ENCODE assay signal across 9 mouse cellular contexts in the genomic region with DNA sequence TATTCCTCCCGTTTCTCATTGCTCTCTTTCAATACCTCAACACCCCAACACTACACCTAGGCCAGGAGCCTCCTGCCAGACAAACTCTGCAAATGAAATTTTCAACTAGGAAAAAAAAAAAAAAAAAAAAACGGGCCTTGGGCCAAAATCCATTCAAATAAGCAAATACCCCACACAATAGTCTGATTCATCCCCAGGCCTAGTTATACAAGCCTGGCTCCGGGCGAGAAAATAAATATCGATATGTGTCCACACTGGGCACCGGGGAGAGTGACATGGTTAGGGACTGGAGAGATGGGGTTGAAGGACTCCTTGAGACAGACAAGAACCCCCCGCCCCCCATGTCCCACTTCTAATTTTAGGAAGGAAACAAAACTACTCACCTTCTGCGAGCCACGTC. TPM values are rescaled to one million over a fixed set of nuclear protein-coding genes. Genes with fewer than 3 reads are reported as not detected.
DNase-seq lines count a peak whose midpoint lies in the region; ATAC-seq and TF ChIP-seq lines count a peak whose summit lies in the region.
"Had no signal": no experiment of that assay in that cellular context is flagged by ENCODE, and none has a peak within 500 bp of the region (broad histone marks: within the 10 kb centered on the region; RNA-seq: fewer than 3 reads in every experiment).

No protein-coding gene starts in this region.

- peaks cover 64% of the 10 kb centered on the region for H3K27me3 ChIP-seq in embryonic facial prominence, embryonic 12.5 days
- peaks cover 67% of the 10 kb centered on the region for H3K27me3 ChIP-seq in intestine, embryonic 14.5 days (replicated peaks; ENCODE audit: control insufficient read depth, insufficient read depth, low read length)
- peaks cover 88% of the 10 kb centered on the region for H3K27me3 ChIP-seq in neural tube, embryonic 13.5 days

- no peaks in the 10 kb centered on the region for H3K36me3 ChIP-seq in embryonic facial prominence, embryonic 12.5 days
- no peaks in the 10 kb centered on the region for H3K36me3 ChIP-seq in intestine, embryonic 14.5 days (ENCODE audit: control insufficient read depth, insufficient read depth, low read length)
- no peaks in the 10 kb centered on the region for H3K36me3 ChIP-seq in neural tube, embryonic 13.5 days

- H3K4me2 ChIP-seq in embryonic facial prominence, embryonic 12.5 days (replicated peaks): peak overlapping the region; percentile 94
- peak overlapping the region; percentile 97 for H3K4me2 ChIP-seq in intestine, embryonic 14.5 days (ENCODE audit: low read length)
- peak overlapping the region; percentile 94 for H3K4me2 ChIP-seq in neural tube, embryonic 13.5 days

- no peaks in the 10 kb centered on the region for H3K9me3 ChIP-seq in embryonic facial prominence, embryonic 12.5 days
- H3K9me3 ChIP-seq in intestine, embryonic 14.5 days (ENCODE audit: control insufficient read depth, low read length): no peaks in the 10 kb centered on the region
- no peaks in the 10 kb centered on the region for H3K9me3 ChIP-seq in neural tube, embryonic 13.5 days
- H3K9me3 ChIP-seq: megakaryocyte, embryonic 14.5 days had no signal

- no peak for DNase-seq in left cerebral cortex, adult 2 months (ENCODE audit: extremely low spot score in 1 of 2, low spot score in 2 of 2)
- no peak for DNase-seq in left cerebral cortex, adult 9 months (ENCODE audit: low spot score in 2 of 2)
- DNase-seq in intestine, embryonic 14.5 days (ENCODE audit: low spot score): no peak
- no peak for DNase-seq in thymus, postnatal 0 days (ENCODE audit: low spot score)

- intact Hi-C loops in left cerebral cortex, adult 2 months (cut with DNase I): no loop called here

- H3K27ac ChIP-seq in left cerebral cortex, adult 2 months: peak overlapping the region; percentile 55; the same call in 1 of the 2 replicates
- H3K27ac ChIP-seq in embryonic facial prominence, embryonic 12.5 days: no peak overlapping the region
- no peak overlapping the region for H3K27ac ChIP-seq in intestine, embryonic 14.5 days (ENCODE audit: low read depth)
- H3K27ac ChIP-seq in neural tube, embryonic 13.5 days (replicated peaks): no peak overlapping the region

- TF ChIP-seq CTCF in left cerebral cortex, adult 2 months (IDR thresholded peaks at IDR 0.05): no peak

- H3K4me3 ChIP-seq in left cerebral cortex, adult 2 months: peak overlapping the region; percentile 60
- peak overlapping the region; percentile 55 for H3K4me3 ChIP-seq in embryonic facial prominence, embryonic 12.5 days
- H3K4me3 ChIP-seq in intestine, embryonic 14.5 days (ENCODE audit: low read depth, low read length): peak overlapping the region; percentile 49; the same call in 1 of the 2 replicates
- H3K4me3 ChIP-seq in neural tube, embryonic 13.5 days: peak overlapping the region; percentile 49

- no peak overlapping the region for H3K9ac ChIP-seq in embryonic facial prominence, embryonic 12.5 days
- H3K9ac ChIP-seq in intestine, embryonic 14.5 days (ENCODE audit: low read length): peak overlapping the region; percentile 55; the same call in 1 of the 2 replicates
- H3K9ac ChIP-seq in neural tube, embryonic 13.5 days: peak overlapping the region; percentile 68; the same call in 1 of the 2 replicates

- H3K4me1 ChIP-seq in embryonic facial prominence, embryonic 12.5 days: peaks cover 9% of the 10 kb centered on the region; the same call in 1 of the 2 replicates
- H3K4me1 ChIP-seq in intestine, embryonic 14.5 days (replicated peaks; ENCODE audit: control insufficient read depth, insufficient read depth, low read length): peaks cover 17% of the 10 kb centered on the region
- H3K4me1 ChIP-seq in neural tube, embryonic 13.5 days (replicated peaks): peaks cover 24% of the 10 kb centered on the region

- no peak for ATAC-seq in embryonic facial prominence, embryonic 12.5 days (ENCODE audit: insufficient number of reproducible peaks, insufficient read depth, low FRiP score, low TSS enrichment)
- no peak for ATAC-seq in intestine, embryonic 14.5 days (replicated peaks; ENCODE audit: low FRiP score, low TSS enrichment, low read depth)
- ATAC-seq in neural tube, embryonic 13.5 days (ENCODE audit: low read depth): no peak
- no peak for ATAC-seq in activated CD4-positive, CD25-positive, alpha-beta regulatory T cell, adult 4 months
- no peak for ATAC-seq in erythroblast, adult 5-6 weeks (replicated peaks; ENCODE audit: low FRiP score, poor library complexity, severe bottlenecking)

- 22% methylated on average over 9 of the region's 9 CpGs for WGBS in embryonic facial prominence, embryonic 12.5 days
- WGBS in intestine, embryonic 14.5 days: 22% methylated on average over 9 of the region's 9 CpGs
- WGBS in neural tube, embryonic 13.5 days: 16% methylated on average over 9 of the region's 9 CpGs

RNA-seq across cellular contexts. Expression of a gene that starts 1.6 kb away (rescaled TPM):
- total RNA-seq in left cerebral cortex, adult 2 months (2021): 10 to 100 TPM; 14.1 to 18.6 TPM
- 17.0 and 25.2 TPM in 2 replicates for polyA plus RNA-seq in embryonic facial prominence, embryonic 12.5 days (2016; fragmentation: Nextera tagmentation; extraction: Ambion mirVana)
- polyA plus RNA-seq in intestine, embryonic 14.5 days (2014; fragmentation: Nextera tagmentation; extraction: Ambion mirVana): 5.5 and 6.2 TPM in 2 replicates
- 14.5 and 16.0 TPM in 2 replicates for polyA plus RNA-seq in neural tube, embryonic 13.5 days (2015; fragmentation: Nextera tagmentation; extraction: Ambion mirVana)
- polyA plus RNA-seq in thymus, postnatal 0 days (2015; fragmentation: Nextera tagmentation; extraction: Ambion mirVana): 1.5 and 2.0 TPM in 2 replicates
- 1 to 10 TPM in 1 of 2 experiments, not detected in 1; 1.0 TPM for polyA plus RNA-seq in activated CD4-positive, CD25-positive, alpha-beta regulatory T cell, adult 4 months (2017; shearing (Covaris generic))
- total RNA-seq in erythroblast, adult 5-6 weeks (2015; ENCODE audit: low replicate concordance): not detected in 2 replicates
- total RNA-seq in erythroblast, adult 5-6 weeks (2017; ENCODE audit: low replicate concordance): not detected in 2 replicates

RNA-seq across cellular contexts. Expression of a gene that starts 50.9 kb away (rescaled TPM):
- total RNA-seq in left cerebral cortex, adult 2 months (2021): 10 to 100 TPM; 36.8 to 39.3 TPM
- 48.1 and 50.4 TPM in 2 replicates for polyA plus RNA-seq in embryonic facial prominence, embryonic 12.5 days (2016; fragmentation: Nextera tagmentation; extraction: Ambion mirVana)
- 28.3 and 35.3 TPM in 2 replicates for polyA plus RNA-seq in intestine, embryonic 14.5 days (2014; fragmentation: Nextera tagmentation; extraction: Ambion mirVana)
- 28.5 and 35.7 TPM in 2 replicates for polyA plus RNA-seq in neural tube, embryonic 13.5 days (2015; fragmentation: Nextera tagmentation; extraction: Ambion mirVana)
- polyA plus RNA-seq in thymus, postnatal 0 days (2015; fragmentation: Nextera tagmentation; extraction: Ambion mirVana): 42.9 and 53.5 TPM in 2 replicates
- polyA plus RNA-seq in activated CD4-positive, CD25-positive, alpha-beta regulatory T cell, adult 4 months (2017; shearing (Covaris generic)): 10 to 100 TPM; 23.6 to 25.5 TPM
- 32.0 and 32.9 TPM in 2 replicates for total RNA-seq in erythroblast, adult 5-6 weeks (2015; ENCODE audit: low replicate concordance)
- 47.7 and 77.6 TPM in 2 replicates for total RNA-seq in erythroblast, adult 5-6 weeks (2017; ENCODE audit: low replicate concordance)
